Mouse (Mus musculus) brown adipose tissue, adult 24 weeks (tissue): ENCODE measurements around the gene D430041D05Rik. TPM values are rescaled to one million over a fixed set of nuclear protein-coding genes. Genes with fewer than 3 reads are reported as not detected.

ENCODE experiments used
- H3K27ac ChIP-seq: fragments of 200-500 bp; replicated peaks from 2 replicates; pipeline ENCODE4 v1.5.1; 2012; ENCODE audit warnings: low read depth, mild to moderate bottlenecking, low read length
- H3K4me1 ChIP-seq: fragments of 200-500 bp; 2 replicates; pipeline ENCODE4 v1.6.1; 2012; ENCODE audit warnings: low read length, mixed read lengths; ENCODE audit not compliant: control insufficient read depth, insufficient read depth, insufficient read length
- H3K4me3 ChIP-seq: fragments of 200-500 bp; 2 replicates; pipeline ENCODE4 v1.5.1; 2012; ENCODE audit warnings: low read depth, mild to moderate bottlenecking, low read length, moderate library complexity; ENCODE audit not compliant: insufficient read depth
- polyA plus RNA-seq: library from polyadenylated mRNA; stranded (reverse); fragments of >200 nt; gene quantifications from 2 replicates; pipeline ENCODE4 v1.2.4, GENCODE M21; 2012; ENCODE audit not compliant: missing spikeins, insufficient read depth, insufficient read length

Gene D430041D05Rik
- polyA plus RNA-seq, 1 experiment, result 0.12 TPM

DNA sequence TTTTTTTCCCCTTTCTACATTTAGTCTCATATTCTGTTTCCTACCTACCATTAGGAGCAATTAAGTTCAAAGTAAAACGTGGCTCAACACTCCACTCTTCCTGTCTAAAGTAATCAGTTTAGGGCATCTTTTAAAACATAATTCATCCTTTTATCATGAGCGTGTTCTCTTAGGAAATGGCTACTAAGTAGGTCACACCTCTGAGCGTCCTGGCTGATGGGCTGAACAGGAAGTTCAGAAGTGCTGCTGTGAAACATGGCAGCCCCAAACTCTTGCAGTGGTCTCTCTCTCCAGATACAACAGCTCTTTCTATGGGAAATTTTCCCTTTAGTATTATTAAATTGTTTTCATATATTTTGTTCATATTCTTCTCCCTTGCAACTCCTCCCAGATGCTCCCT is 223.7 kb downstream of the D430041D05Rik start:
- Histone ChIP-seq H3K27ac (no peak overlapping the region), H3K4me3 (no peak overlapping the region), H3K4me1 (no peaks in the 10 kb centered on the region)

DNA sequence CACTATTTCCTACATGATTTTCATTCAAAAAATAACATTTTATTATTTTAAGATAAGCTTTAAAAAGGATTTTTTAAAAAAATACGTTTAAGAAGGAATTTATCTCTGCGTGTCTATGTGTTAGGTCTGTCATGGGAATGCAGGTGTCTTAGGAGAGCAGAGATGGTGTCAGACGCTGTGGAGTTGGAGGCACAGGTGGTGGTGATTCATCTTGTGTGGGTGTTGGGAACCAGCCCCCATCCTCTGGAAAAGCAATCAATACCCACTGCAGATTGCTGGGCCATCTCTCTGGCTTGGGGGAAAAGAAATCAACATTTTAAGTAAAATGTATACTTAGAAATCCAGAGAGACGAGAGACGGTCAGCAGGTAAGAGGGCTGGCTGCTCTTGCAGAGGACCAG is 225.2 kb downstream of the D430041D05Rik start:
- Histone ChIP-seq H3K4me3 (no peak overlapping the region), H3K4me1 (no peaks in the 10 kb centered on the region), H3K27ac (no peak overlapping the region)

DNA sequence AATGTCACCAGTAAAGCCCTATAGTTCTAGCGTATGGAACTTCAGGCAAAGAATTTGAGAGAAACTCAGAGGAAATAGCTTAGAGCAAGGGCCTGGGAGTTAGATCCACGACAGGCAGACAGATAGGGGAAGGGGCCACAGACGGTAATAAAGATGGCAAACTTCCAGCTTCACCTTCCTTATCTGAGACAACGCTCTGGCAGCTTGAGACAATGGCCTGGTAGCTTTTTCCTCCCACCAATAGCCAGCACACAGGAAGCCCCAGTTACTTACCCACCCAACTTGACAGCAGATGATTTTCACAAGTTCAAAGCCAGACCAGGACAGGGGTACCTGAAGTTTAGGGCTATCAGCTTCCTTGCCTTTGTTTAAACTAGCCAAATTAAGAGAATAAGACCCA is 226.5 kb downstream of the D430041D05Rik start:
- no peak overlapping the region for H3K27ac ChIP-seq
- H3K4me1 ChIP-seq, result no peaks in the 10 kb centered on the region
- H3K4me3 ChIP-seq, result no peak overlapping the region

DNA sequence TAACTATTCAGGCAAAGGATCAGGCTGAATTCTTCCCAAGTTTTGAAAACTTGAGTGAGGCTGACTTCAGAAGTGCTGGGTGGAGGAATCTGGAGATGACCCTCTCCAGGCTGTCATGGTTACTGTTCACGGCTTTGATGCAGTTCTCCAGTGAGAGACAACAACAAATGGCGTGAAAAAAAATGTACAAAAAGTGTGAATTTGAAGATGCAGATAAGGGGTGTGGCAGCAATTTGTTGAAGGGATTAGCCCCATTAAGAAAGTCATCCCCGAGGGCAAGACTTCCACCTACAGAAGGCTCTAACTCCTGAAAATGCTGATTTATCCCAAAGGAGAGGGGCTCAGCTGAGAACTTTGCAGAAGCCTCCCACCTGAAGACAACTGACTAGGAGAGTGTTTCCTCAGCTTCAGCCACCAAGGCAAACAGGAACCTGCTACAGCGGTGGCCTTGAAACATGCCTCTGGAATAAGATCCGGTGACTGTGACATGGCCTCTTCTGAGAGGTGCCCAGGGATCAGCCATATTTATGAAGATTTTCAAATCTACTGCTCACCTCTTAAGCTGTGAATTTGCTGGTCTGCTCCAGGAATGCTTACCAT is 227.5 kb downstream of the D430041D05Rik start:
- H3K4me3 ChIP-seq, result no peak overlapping the region
- H3K4me1 ChIP-seq, result no peaks in the 10 kb centered on the region
- H3K27ac ChIP-seq, result no peak overlapping the region

DNA sequence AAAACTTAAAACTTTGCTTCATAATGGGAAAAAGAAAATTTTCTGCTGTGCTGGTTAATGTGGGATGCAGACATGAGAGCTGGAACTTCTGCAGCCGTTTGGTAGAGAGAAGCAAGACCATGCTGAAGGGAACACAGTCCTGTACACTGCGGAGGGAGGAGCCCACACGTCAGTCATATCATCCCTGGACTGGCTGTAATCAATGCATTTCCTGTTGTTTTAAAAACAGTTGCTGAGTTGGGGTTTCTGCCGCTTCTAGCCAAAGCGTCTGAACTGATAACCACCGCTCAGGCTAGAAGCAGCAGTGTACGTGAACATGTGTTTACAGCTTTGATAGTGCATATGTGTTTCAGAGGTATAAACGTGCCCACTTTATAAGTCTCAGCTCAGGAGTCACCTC is 231.2 kb downstream of the D430041D05Rik start:
- Histone ChIP-seq H3K27ac (no peak overlapping the region), H3K4me1 (no peaks in the 10 kb centered on the region), H3K4me3 (no peak overlapping the region)

DNA sequence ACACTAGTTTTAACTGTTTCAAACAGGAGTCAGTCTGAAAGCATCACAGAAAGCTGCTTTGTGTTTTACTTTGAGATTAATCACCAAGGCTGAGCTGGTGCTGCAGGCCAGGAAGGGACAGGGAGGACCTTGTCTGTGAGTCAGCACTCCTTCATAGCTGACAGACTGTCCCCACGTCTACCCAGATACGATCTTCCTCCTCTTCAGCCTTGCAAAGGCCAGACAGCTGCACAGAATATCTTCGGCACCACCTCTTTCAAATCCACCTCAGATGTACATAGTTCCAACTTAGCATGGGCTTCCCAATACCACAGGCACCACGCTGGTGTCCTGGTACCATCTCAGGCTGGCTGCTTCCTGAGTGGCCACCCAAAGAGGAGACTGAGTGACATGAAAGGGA is 232.6 kb downstream of the D430041D05Rik start:
- Histone ChIP-seq H3K4me3 (no peak overlapping the region), H3K4me1 (no peaks in the 10 kb centered on the region), H3K27ac (no peak overlapping the region)

DNA sequence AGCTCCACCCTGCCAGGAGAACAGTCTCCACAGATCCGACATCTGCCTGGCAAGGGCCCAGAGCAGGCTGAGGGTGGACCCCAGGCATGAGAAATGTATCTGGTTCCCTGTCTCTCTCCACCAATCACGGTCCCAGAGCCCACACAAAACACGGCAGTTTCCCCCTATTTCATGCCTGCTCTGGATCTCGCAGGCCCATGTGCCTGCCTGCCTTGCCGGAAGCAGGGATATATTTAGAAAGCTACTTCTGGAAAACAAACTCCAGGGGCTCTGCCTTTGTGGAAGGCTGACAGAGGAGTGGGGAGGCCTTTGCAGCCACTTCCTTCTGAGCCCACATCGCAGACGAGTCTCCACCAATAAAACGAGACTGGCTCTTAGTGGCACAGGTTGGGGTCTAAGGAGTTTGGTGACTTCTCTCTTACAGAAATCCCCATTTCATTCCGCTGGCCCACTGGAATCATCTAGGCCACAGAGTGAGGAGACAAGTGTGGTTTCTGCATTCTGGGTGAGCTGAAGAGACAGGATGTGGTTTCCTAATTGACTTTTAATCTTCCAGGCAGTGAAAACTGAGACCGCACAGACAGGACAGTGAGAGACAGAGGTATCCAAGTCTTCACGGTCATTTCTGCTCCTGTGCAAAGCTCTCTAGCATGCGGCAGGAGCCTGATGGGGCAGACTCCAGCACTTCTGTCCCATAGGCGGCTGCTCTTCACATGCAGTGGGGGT is 233.7 kb downstream of the D430041D05Rik start:
- H3K4me1 ChIP-seq, result no peaks in the 10 kb centered on the region
- H3K4me3 ChIP-seq, result no peak overlapping the region
- no peak overlapping the region for H3K27ac ChIP-seq

DNA sequence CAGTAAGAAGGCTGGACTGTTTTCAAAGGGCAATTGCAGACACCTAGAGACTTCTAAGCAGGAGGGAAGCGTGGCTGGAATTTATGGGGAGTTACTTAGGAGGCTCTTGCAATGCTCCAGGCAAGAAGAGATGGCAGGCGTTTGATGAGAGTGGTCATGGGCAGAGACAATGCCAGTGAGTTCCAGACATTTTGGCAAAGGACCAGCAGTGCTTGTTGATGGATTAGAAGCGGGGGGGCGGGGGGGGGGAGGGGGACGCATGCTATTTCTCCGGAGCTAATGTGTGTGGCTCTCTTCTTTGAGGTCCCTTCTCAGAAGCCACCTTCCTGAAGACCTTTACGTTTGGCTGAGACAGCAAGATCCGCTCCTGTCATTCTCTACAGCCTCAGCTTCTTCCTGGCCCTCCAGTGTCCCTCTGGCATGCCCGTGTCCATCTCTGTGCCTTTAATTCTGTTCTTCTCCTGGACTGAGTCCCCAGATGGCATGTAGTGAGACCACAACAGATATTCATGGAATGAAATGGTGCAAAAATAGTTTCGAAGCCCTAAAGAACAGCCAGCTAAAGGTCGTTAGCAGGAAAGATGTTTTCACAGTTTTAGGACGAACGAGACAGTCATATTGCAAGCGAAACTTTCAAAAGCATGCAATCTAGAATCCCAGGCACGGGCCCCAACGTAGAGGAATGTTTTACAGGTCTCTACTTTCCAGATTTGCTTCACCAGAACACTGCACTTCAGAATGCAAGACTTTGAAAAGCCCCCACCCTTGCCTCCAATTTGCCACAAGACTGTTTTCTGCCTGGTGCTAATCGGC is 234.4 kb downstream of the D430041D05Rik start:
- H3K27ac ChIP-seq, result no peak overlapping the region
- H3K4me3 ChIP-seq, result no peak overlapping the region
- no peaks in the 10 kb centered on the region for H3K4me1 ChIP-seq

DNA sequence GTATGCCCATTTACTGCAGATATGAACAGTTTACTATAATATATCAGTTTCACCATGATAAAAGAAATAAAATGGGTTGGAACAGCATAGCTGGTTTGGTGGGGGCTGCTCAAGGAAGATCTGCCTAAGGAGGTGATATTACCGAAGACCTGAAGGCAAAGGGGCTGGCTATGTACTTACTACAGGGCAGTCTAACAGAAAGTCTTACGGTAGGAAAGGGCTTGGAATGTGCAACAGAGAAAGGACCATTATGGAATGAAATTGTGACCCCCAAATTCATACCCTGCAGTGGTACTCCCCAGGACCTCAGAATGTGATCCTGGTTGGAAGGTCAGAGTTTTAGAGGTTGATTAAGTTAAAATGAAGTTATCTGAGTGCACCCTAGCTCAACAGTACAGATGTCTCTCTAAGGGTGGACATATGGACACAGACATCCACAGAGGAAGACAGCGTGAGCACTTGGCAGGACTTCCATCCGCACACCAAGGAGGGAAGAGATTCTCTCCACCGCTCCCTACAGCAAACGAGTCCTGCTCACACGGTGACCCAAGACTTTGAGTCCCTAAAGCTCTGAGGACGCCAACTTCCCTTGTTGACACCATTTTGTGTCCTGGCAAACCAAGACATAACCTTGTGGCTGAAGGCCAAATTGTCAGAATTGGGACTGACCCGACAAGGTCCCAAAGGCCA is 235.2 kb downstream of the D430041D05Rik start:
- H3K27ac ChIP-seq, result no peak overlapping the region
- H3K4me3 ChIP-seq, result no peak overlapping the region
- no peaks in the 10 kb centered on the region for H3K4me1 ChIP-seq

DNA sequence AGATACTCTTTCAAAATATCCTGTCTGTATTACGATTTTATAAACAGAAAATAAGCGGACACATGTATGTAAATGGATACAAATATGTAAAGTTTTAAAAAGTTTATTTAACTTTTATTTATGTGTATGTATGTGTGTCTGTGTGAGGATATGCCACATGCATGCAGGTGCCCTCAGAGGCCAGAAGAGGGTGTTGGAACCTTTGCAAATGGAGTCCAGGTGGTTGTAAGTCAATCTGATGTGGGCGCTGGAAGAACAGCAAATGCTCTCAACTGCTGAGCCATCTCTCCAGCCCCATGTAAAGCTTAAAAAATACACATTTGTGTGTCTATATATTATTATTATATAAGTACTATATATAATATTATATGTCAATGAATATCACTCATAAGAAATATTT is 237.4 kb downstream of the D430041D05Rik start:
- Histone ChIP-seq H3K4me3 (no peak overlapping the region), H3K4me1 (no peaks in the 10 kb centered on the region), H3K27ac (no peak overlapping the region)

DNA sequence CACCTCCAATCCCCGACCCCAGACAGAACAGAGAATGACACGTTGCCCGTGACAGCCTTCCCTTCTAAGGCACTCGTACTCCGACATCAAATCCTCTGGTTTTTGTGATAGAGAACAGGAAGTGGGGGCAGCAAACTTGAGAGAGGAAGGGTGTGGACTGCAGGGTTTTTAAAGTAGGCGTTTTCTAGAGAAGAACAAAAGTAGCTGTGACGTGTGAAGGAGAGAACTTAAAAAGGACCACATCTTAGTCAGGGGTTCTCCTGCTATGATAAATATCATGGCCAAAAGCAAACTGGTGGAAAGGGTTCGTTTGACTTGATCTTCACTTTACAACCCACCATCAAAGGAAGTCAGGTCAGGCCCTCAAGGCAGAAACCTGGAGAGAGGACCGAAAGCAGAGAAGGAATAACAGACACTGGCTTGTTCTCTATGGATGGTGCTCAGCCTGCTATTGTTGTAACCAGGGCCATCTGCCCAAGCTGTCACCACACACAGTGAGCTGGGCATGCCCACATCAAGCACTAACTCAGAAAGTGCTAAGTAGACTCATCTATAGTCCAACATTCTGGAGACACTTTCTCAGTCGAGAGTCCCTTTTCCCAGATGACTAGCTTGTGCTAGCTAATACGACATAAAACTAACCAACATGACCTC is 238.0 kb downstream of the D430041D05Rik start:
- no peak overlapping the region for H3K27ac ChIP-seq
- H3K4me3 ChIP-seq, result no peak overlapping the region
- H3K4me1 ChIP-seq, result no peaks in the 10 kb centered on the region

DNA sequence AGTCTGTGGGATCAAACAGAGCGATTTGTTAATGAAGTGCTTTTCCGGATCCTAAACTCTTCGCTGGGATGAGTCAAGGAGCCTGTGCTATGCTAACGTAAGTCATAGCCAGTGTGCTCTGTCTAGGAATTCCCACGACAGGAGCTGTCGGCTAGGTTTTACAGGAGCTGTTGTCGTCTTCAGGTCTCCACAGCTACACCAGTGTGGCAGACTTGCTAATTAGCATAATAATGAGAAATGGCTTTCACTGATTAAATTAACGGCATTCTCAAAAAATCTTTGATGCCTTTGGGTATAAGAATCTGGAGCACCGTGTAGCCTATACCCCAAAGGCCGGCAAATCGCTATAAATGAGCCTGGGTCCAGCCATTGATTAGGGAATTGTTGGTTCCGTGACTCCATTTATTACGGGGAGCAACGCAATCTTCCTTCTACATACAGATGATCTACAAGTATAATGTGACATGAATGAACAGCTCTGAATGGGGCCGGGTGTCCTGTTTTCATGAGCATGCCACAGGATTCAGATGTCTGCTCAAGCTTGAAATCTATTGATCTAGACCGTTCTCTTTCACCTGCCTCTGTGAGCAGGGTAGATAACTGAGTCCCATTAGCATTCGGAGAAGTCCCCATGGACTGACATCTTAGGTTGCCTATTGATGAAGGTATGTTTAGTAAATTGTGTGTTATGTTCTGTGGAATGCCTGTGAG is 242.5 kb downstream of the D430041D05Rik start:
- Histone ChIP-seq H3K4me1 (no peaks in the 10 kb centered on the region), H3K27ac (no peak overlapping the region), H3K4me3 (no peak overlapping the region)

DNA sequence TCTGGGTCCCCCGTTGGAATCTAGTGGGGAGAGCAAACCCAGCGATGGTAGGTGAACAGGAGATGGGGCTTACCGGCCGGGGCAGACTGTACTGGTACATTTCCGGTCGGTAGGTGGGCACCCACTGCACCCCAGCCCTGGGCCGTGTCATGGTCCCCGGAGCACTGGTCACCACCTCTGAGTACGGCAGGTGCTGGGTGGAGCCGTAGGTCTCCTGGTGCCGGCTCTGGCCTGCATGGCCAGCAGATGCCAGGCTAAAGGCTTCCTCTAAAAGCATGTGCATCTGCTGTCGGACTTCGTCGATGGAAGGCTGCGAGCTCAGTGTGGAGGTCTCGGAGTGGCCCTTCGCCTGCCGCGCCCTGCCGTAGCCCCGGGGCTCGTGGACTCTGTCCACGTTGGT is 243.0 kb downstream of the D430041D05Rik start:
- H3K4me3 ChIP-seq, result no peak overlapping the region
- no peak overlapping the region for H3K27ac ChIP-seq
- H3K4me1 ChIP-seq, result no peaks in the 10 kb centered on the region

DNA sequence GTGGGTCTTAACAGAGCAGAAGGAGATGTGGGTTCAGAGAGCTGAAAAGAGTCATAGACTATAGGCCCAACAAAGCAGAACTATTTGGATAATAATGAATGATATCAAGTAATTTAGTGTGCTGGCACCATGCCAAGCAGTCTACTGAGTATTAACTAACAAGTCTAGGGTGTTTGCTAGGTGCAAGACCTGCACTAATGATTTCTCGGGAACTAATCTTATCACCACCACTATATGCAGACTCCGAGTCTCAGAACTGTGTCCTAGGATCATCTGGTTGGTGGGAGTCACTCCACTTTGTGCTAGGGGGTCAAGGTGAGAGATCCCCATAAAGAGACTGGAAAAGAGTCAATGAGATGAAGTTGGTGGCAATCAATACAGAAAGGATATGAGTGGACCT is 245.2 kb downstream of the D430041D05Rik start:
- no peaks in the 10 kb centered on the region for H3K4me1 ChIP-seq
- no peak overlapping the region for H3K27ac ChIP-seq
- H3K4me3 ChIP-seq, result no peak overlapping the region
